Mouse (Mus musculus) 416B (cell line): ENCODE measurements around the gene Gm9758.
"Not testable (repeated sequence)": the region's sequence is repeated elsewhere in the genome, so short reads cannot be mapped to it uniquely, and the experiment has no call there.

ENCODE experiments used
- DNase-seq: peaks from one replicate; pipeline ENCODE4 v3.0.0; 2011; ENCODE audit warnings: low read depth

The Gm9758 gene

GRCm38 (mm10) chr5:14914799-14915198, at the start of gene Gm9758:
Gene Gm9758, minus strand, starts transcription at chr5:14914899.
- DNase-seq, result not testable (repeated sequence)

GRCm38 (mm10) chr5:14963821-14964220, 49.1 kb upstream of the Gm9758 start:
- DNase-seq, result peak; percentile 60

- DNase-seq, result not testable (repeated sequence)
These were observed 46.8 kb upstream of the Gm9758 start for GRCm38 (mm10) chr5:14961502-14961901.

GRCm38 (mm10) chr5:14955928-14956706, 41.4 kb upstream of the Gm9758 start:
- DNase-seq, result not testable (repeated sequence)

- DNase-seq, result not testable (repeated sequence)
These were observed 38.9 kb upstream of the Gm9758 start for GRCm38 (mm10) chr5:14953587-14953986.

- DNase-seq, result not testable (repeated sequence)
These were observed 38.0 kb upstream of the Gm9758 start for GRCm38 (mm10) chr5:14952749-14953148.

- peak; percentile 11 for DNase-seq
These were observed 37.1 kb upstream of the Gm9758 start for GRCm38 (mm10) chr5:14951822-14952221.

- peak; percentile 31 for DNase-seq
These were observed 32.9 kb upstream of the Gm9758 start for GRCm38 (mm10) chr5:14947482-14948198.

- not testable (repeated sequence) for DNase-seq
These were observed 30.8 kb upstream of the Gm9758 start for GRCm38 (mm10) chr5:14945524-14945923.

GRCm38 (mm10) chr5:14941043-14941442, 26.3 kb upstream of the Gm9758 start:
- DNase-seq, result not testable (repeated sequence)

- not testable (repeated sequence) for DNase-seq
These were observed 23.6 kb upstream of the Gm9758 start, which contains the start of gene Speer4e for GRCm38 (mm10) chr5:14938329-14938728. Gene Speer4e, minus strand, starts transcription at chr5:14938429.

GRCm38 (mm10) chr5:14933721-14934120, 19.0 kb upstream of the Gm9758 start:
- not testable (repeated sequence) for DNase-seq

GRCm38 (mm10) chr5:14927047-14927446, 12.3 kb upstream of the Gm9758 start:
- not testable (repeated sequence) for DNase-seq

GRCm38 (mm10) chr5:14914361-14914760, 338 bp downstream of the Gm9758 start:
- DNase-seq, result not testable (repeated sequence)

GRCm38 (mm10) chr5:14903539-14903938, 11.2 kb downstream of the Gm9758 start:
- peak; percentile 15 for DNase-seq

GRCm38 (mm10) chr5:14892242-14892641, 22.5 kb downstream of the Gm9758 start:
- DNase-seq, result no peak

GRCm38 (mm10) chr5:14885291-14885690, 29.4 kb downstream of the Gm9758 start:
- DNase-seq, result not testable (repeated sequence)
